Mouse (Mus musculus) hindbrain, embryonic 14.5 days (tissue): ENCODE results near the gene Gstt4. TPM values are rescaled to one million over a fixed set of nuclear protein-coding genes. Genes with fewer than 3 reads are reported as not detected.
"Not testable (repeated sequence)": the region's sequence is repeated elsewhere in the genome, so short reads cannot be mapped to it uniquely, and the experiment has no call there.

Experiments used
- ATAC-seq: fragments of 200-750 bp; cut with Nextera tagmentation; 2 replicates; pipeline ENCODE4 v1.8.0; 2017; ENCODE audit warnings: moderate number of reproducible peaks, mild to moderate bottlenecking, moderate TSS enrichment, moderate library complexity; ENCODE audit not compliant: low FRiP score
- DNase-seq: peaks from one replicate; pipeline ENCODE4 v3.0.0-alpha.2; 2015; ENCODE audit warnings: low spot score
- H3K27ac ChIP-seq: fragments of 300-500 bp; sonication (generic); 2 replicates; pipeline ENCODE4 v1.5.1; 2014; ENCODE audit warnings: mild to moderate bottlenecking, moderate library complexity
- H3K27me3 ChIP-seq: fragments of 300-500 bp; sonication (generic); 2 replicates; pipeline ENCODE4 v1.6.1; 2014; ENCODE audit warnings: mild to moderate bottlenecking, low read length, mixed read lengths; ENCODE audit not compliant: control insufficient read depth, insufficient read depth
- H3K36me3 ChIP-seq: fragments of 300-500 bp; sonication (generic); replicated peaks from 2 replicates; pipeline ENCODE4 v1.6.1; 2014; ENCODE audit not compliant: control insufficient read depth, insufficient read depth
- H3K4me1 ChIP-seq: fragments of 300-500 bp; sonication (generic); replicated peaks from 2 replicates; pipeline ENCODE4 v1.6.1; 2014; ENCODE audit warnings: antibody characterized with exemption, low read length, mixed read lengths; ENCODE audit not compliant: control insufficient read depth, insufficient read depth
- H3K4me2 ChIP-seq: fragments of 300-500 bp; sonication (generic); replicated peaks from 2 replicates; pipeline ENCODE4 v1.6.1; 2014; ENCODE audit warnings: mild to moderate bottlenecking, moderate library complexity
- H3K4me3 ChIP-seq: fragments of 300-500 bp; sonication (generic); replicated peaks from 2 replicates; pipeline ENCODE4 v1.5.1; 2014; ENCODE audit warnings: mild to moderate bottlenecking, low read length
- H3K9ac ChIP-seq: fragments of 300-500 bp; sonication (generic); 2 replicates; pipeline ENCODE4 v1.6.1; 2014
- H3K9me3 ChIP-seq: fragments of 300-500 bp; sonication (generic); 2 replicates; pipeline ENCODE4 v1.6.1; 2016; ENCODE audit warnings: low read length; ENCODE audit not compliant: control insufficient read depth
- WGBS: fragments of 180-500 bp; shearing (Covaris S2); extraction: QIAGEN DNeasy Blood & Tissue Kit; methylation state at CpG from one replicate; pipeline ENCODE4 v1.1.7; 2014; 5-methylcytosine and 5-hydroxymethylcytosine counted together
- polyA plus RNA-seq: library from polyadenylated mRNA; unstranded; fragments of >200 nt; fragmentation: Nextera tagmentation; extraction: Ambion mirVana; gene quantifications from 2 replicates; pipeline ENCODE4 v1.2.1, GENCODE M21; 2014

Gene Gstt4
- polyA plus RNA-seq, 1 experiment from 2014 or later, result not detected

GRCm38 (mm10) chr10:75843898-75844297 lies 21.6 kb upstream of the Gstt4 start:
- ATAC-seq, H3K36me3 ChIP-seq, H3K27ac ChIP-seq, H3K9ac ChIP-seq, H3K4me2 ChIP-seq, DNase-seq, H3K4me1 ChIP-seq, H3K27me3 ChIP-seq, H3K9me3 ChIP-seq, H3K4me3 ChIP-seq: not testable (repeated sequence)
- WGBS, result 81% methylated on average over 6 of the region's 6 CpGs

- 91% methylated on average over 10 of the region's 10 CpGs for WGBS
Observed at GRCm38 (mm10) chr10:75839092-75839491, 16.7 kb upstream of the Gstt4 start.

GRCm38 (mm10) chr10:75837248-75837759 lies 15.0 kb upstream of the Gstt4 start, which contains the start of gene Gstt2:
TSS of gene Gstt2 (minus strand) at chr10:75837424.
- peak within 1 kb of the TSS; percentile 39 for H3K4me3 ChIP-seq
- peak within 1 kb of the TSS; percentile 66 for H3K9ac ChIP-seq
- peaks cover 23% of the 10 kb centered on the region for H3K4me1 ChIP-seq
- DNase-seq (peak; percentile 91), ATAC-seq (peak; percentile 93)
- WGBS, result under 1% methylated on average over 21 of the region's 21 CpGs
- H3K9me3 ChIP-seq, result no peaks in the 10 kb centered on the region
- H3K27ac ChIP-seq, result peak within 1 kb of the TSS; percentile 88
- peak within 1 kb of the TSS; percentile 61 for H3K4me2 ChIP-seq
- H3K36me3 ChIP-seq, result no peaks in the 10 kb centered on the region
- H3K27me3 ChIP-seq, result peaks cover 28% of the 10 kb centered on the region

More at GRCm38 (mm10) chr10:75839092-75839491, 16.7 kb upstream of the Gstt4 start:
- ATAC-seq (no peak), DNase-seq (no peak)
- Histone ChIP-seq H3K36me3 (no peaks in the 10 kb centered on the region), H3K27me3 (peaks cover 14% of the 10 kb centered on the region; the same call in 1 of the 2 replicates), H3K27ac (no peak overlapping the region), H3K4me1 (peaks cover 20% of the 10 kb centered on the region), H3K9ac (no peak overlapping the region), H3K9me3 (no peaks in the 10 kb centered on the region), H3K4me3 (no peak overlapping the region), H3K4me2 (no peak overlapping the region)

- Histone ChIP-seq H3K4me2 (peak overlapping the region; percentile 61), H3K36me3 (no peaks in the 10 kb centered on the region), H3K27ac (no peak overlapping the region; the same call in 1 of the 2 replicates), H3K9me3 (no peaks in the 10 kb centered on the region), H3K4me1 (peaks cover 23% of the 10 kb centered on the region), H3K9ac (no peak overlapping the region; the same call in 1 of the 2 replicates), H3K27me3 (peaks cover 28% of the 10 kb centered on the region), H3K4me3 (peak overlapping the region; percentile 30)
- ATAC-seq, result no peak
- no peak for DNase-seq
- WGBS, result 25% methylated on average over 8 of the region's 10 CpGs
Observed at GRCm38 (mm10) chr10:75835761-75836531, 13.6 kb upstream of the Gstt4 start.

GRCm38 (mm10) chr10:75835307-75835706 lies 13.0 kb upstream of the Gstt4 start:
- Histone ChIP-seq H3K36me3 (no peaks in the 10 kb centered on the region), H3K27ac (no peak overlapping the region; the same call in 1 of the 2 replicates), H3K4me2 (peak overlapping the region; percentile 49), H3K4me1 (peaks cover 23% of the 10 kb centered on the region), H3K9ac (no peak overlapping the region; the same call in 1 of the 2 replicates), H3K27me3 (peaks cover 28% of the 10 kb centered on the region), H3K9me3 (no peaks in the 10 kb centered on the region), H3K4me3 (peak overlapping the region; percentile 30)
- WGBS, result 4% methylated on average over 10 of the region's 10 CpGs
- ATAC-seq (peak; percentile 46), DNase-seq (no peak)

GRCm38 (mm10) chr10:75834721-75835120 lies 12.4 kb upstream of the Gstt4 start:
- 13% methylated on average over 9 of the region's 9 CpGs for WGBS
- ATAC-seq, result no peak
- no peak for DNase-seq
- Histone ChIP-seq H3K9ac (peak overlapping the region; percentile 28; the same call in 1 of the 2 replicates), H3K4me3 (peak overlapping the region; percentile 30), H3K4me2 (peak overlapping the region; percentile 53), H3K9me3 (no peaks in the 10 kb centered on the region), H3K27ac (no peak overlapping the region), H3K4me1 (peaks cover 23% of the 10 kb centered on the region), H3K27me3 (peaks cover 28% of the 10 kb centered on the region), H3K36me3 (no peaks in the 10 kb centered on the region)

GRCm38 (mm10) chr10:75834250-75834649 lies 11.9 kb upstream of the Gstt4 start:
- DNase-seq (peak; percentile 61), ATAC-seq (no peak)
- Histone ChIP-seq H3K9ac (peak overlapping the region; percentile 28; the same call in 1 of the 2 replicates), H3K4me2 (peak overlapping the region; percentile 53), H3K36me3 (no peaks in the 10 kb centered on the region), H3K4me3 (peak overlapping the region; percentile 30), H3K9me3 (no peaks in the 10 kb centered on the region), H3K4me1 (peaks cover 23% of the 10 kb centered on the region), H3K27me3 (peaks cover 28% of the 10 kb centered on the region), H3K27ac (no peak overlapping the region)
- WGBS, result 1% methylated on average over 21 of the region's 21 CpGs

- Histone ChIP-seq H3K9me3 (no peaks in the 10 kb centered on the region), H3K4me3 (peak overlapping the region; percentile 30), H3K4me2 (peak overlapping the region; percentile 53), H3K9ac (0 out of 2 replicates have a peak overlapping the region, but pooled peaks have one; percentile 28), H3K36me3 (no peaks in the 10 kb centered on the region), H3K27me3 (peaks cover 28% of the 10 kb centered on the region), H3K4me1 (peaks cover 23% of the 10 kb centered on the region), H3K27ac (no peak overlapping the region)
- WGBS, result 19% methylated on average over 21 of the region's 21 CpGs
- DNase-seq (no peak), ATAC-seq (no peak)
Observed at GRCm38 (mm10) chr10:75833456-75834080, 11.2 kb upstream of the Gstt4 start.

- WGBS, result 65% methylated on average over 13 of the region's 13 CpGs
- ATAC-seq, result no peak
- H3K9ac ChIP-seq, result no peak overlapping the region
- no peak overlapping the region for H3K4me2 ChIP-seq
- H3K36me3 ChIP-seq, result no peaks in the 10 kb centered on the region
- no peak overlapping the region for H3K4me3 ChIP-seq
- H3K9me3 ChIP-seq, result no peaks in the 10 kb centered on the region
- no peak for DNase-seq
- no peak overlapping the region for H3K27ac ChIP-seq
- peaks cover 28% of the 10 kb centered on the region for H3K27me3 ChIP-seq
- peaks cover 15% of the 10 kb centered on the region; the same call in 1 of the 2 replicates for H3K4me1 ChIP-seq
Observed at GRCm38 (mm10) chr10:75832272-75832895, 10.0 kb upstream of the Gstt4 start.
